Mouse (Mus musculus): Measurements from ENCODE around the gene Hmgn3.
"Not testable (repeated sequence)": the region's sequence is repeated elsewhere in the genome, so short reads cannot be mapped to it uniquely, and the experiment has no call there.

Gene Hmgn3

GRCm38 (mm10) chr9:83146446-83147188 is at the start of gene Hmgn3:
TSS of gene Hmgn3 (minus strand) at chr9:83146685.
- peak; percentile 63 for DNase-seq

- no peak for DNase-seq
Measured at GRCm38 (mm10) chr9:83195765-83196164, 49.3 kb upstream of the Hmgn3 start.

- DNase-seq: no peak
Measured at GRCm38 (mm10) chr9:83195007-83195406, 48.5 kb upstream of the Hmgn3 start.

GRCm38 (mm10) chr9:83187752-83188151 is 41.3 kb upstream of the Hmgn3 start:
- DNase-seq: no peak

GRCm38 (mm10) chr9:83145591-83146445 is 667 bp downstream of the Hmgn3 start:
- peak; percentile 7 to 9 for DNase-seq

- DNase-seq: no peak
Measured at GRCm38 (mm10) chr9:83129831-83130230, 16.7 kb downstream of the Hmgn3 start.

- no peak for DNase-seq
Measured at GRCm38 (mm10) chr9:83127840-83128239, 18.6 kb downstream of the Hmgn3 start.

- DNase-seq: not testable (repeated sequence)
Measured at GRCm38 (mm10) chr9:83126482-83126881, 20.0 kb downstream of the Hmgn3 start.

- DNase-seq: no peak
Measured at GRCm38 (mm10) chr9:83119211-83119610, 27.3 kb downstream of the Hmgn3 start.

- no peak for DNase-seq
Measured at GRCm38 (mm10) chr9:83117486-83117885, 29.0 kb downstream of the Hmgn3 start.

GRCm38 (mm10) chr9:83116774-83117474 is 29.6 kb downstream of the Hmgn3 start:
- no peak for DNase-seq

- no peak for DNase-seq
Measured at GRCm38 (mm10) chr9:83115676-83116075, 30.8 kb downstream of the Hmgn3 start.

- no peak for DNase-seq
Measured at GRCm38 (mm10) chr9:83113800-83114217, 32.7 kb downstream of the Hmgn3 start.

- DNase-seq: no peak
Measured at GRCm38 (mm10) chr9:83112305-83112768, 34.1 kb downstream of the Hmgn3 start.

- no peak for DNase-seq
Measured at GRCm38 (mm10) chr9:83111789-83112188, 34.7 kb downstream of the Hmgn3 start.

GRCm38 (mm10) chr9:83111117-83111686 is 35.3 kb downstream of the Hmgn3 start:
- no peak for DNase-seq

GRCm38 (mm10) chr9:83110406-83111116 is 35.9 kb downstream of the Hmgn3 start:
- DNase-seq: no peak

- no peak for DNase-seq
Measured at GRCm38 (mm10) chr9:83109705-83110104, 36.8 kb downstream of the Hmgn3 start.

- no peak for DNase-seq
Measured at GRCm38 (mm10) chr9:83108821-83109220, 37.7 kb downstream of the Hmgn3 start.

GRCm38 (mm10) chr9:83103785-83104184 is 42.7 kb downstream of the Hmgn3 start:
- DNase-seq: no peak

- no peak for DNase-seq
Measured at GRCm38 (mm10) chr9:83101691-83102090, 44.8 kb downstream of the Hmgn3 start.

- no peak for DNase-seq
Measured at GRCm38 (mm10) chr9:83100786-83101185, 45.7 kb downstream of the Hmgn3 start.

Data from thymus, adult 18-20 months (tissue).